Comparison of ENCODE assay signal across 23 mouse cellular contexts in genomic region chr12:111489261-111489865, GRCm38 (mm10). TPM values are rescaled to one million over a fixed set of nuclear protein-coding genes. Genes with fewer than 3 reads are reported as not detected.
DNase-seq lines count a peak whose midpoint lies in the region; ATAC-seq and TF ChIP-seq lines count a peak whose summit lies in the region.
"Had no signal": no experiment of that assay in that cellular context is flagged by ENCODE, and none has a peak within 500 bp of the region (broad histone marks: within the 10 kb centered on the region; RNA-seq: fewer than 3 reads in every experiment).

No protein-coding gene starts in this region.

- TF ChIP-seq CTCF in liver, postnatal 0 days (IDR thresholded peaks at IDR 0.05; ENCODE audit: low read depth), result no peak

- H3K9me3 ChIP-seq in liver, embryonic 13.5 days (replicated peaks), result no peaks in the 10 kb centered on the region
- no peaks in the 10 kb centered on the region for H3K9me3 ChIP-seq in liver, postnatal 0 days (ENCODE audit: low read length)
- no peaks in the 10 kb centered on the region for H3K9me3 ChIP-seq in kidney, embryonic 16.5 days (ENCODE audit: low read length)
- H3K9me3 ChIP-seq: embryonic facial prominence, embryonic 10.5 days; forebrain, embryonic 13.5 days; heart, embryonic 10.5 days; hindbrain, embryonic 12.5 days had no signal

- 59% methylated on average over 11 of the region's 11 CpGs for WGBS in liver, embryonic 13.5 days (ENCODE audit: insufficient replicate concordance)
- 62% methylated on average over 11 of the region's 11 CpGs for WGBS in liver, postnatal 0 days (ENCODE audit: insufficient replicate concordance)
- 44% methylated on average over 11 of the region's 11 CpGs for WGBS in kidney, embryonic 16.5 days

- no peak for DNase-seq in liver, embryonic 13.5 days
- no peak for DNase-seq in liver, postnatal 0 days
- peak; percentile 41 for DNase-seq in kidney, adult 9 months
- peak; percentile 39 for DNase-seq in kidney, postnatal 36 days
- no peak for DNase-seq in urinary bladder, adult 18-20 months (ENCODE audit: low spot score in 2 of 2)
- DNase-seq in lung, postnatal 10 days, result no peak
- DNase-seq in T-cell, adult 2 months (ENCODE audit: low spot score), result no peak
- DNase-seq: adrenal gland, adult 8-10 months; adrenal gland, postnatal 36 days; cerebellum, adult 2 months; cerebellum, postnatal 10 days; forebrain, postnatal 0 days; gastrocnemius, adult 2 months; gastrocnemius, postnatal 36 days; heart, adult 18-20 months; heart, postnatal 10 days; heart, postnatal 4 days had no signal

- ATAC-seq in liver, embryonic 13.5 days (ENCODE audit: low read depth), result 0 out of 2 replicates have a peak, but pooled peaks have one; percentile 44
- no peak for ATAC-seq in liver, postnatal 0 days
- peak; percentile 40; the same call in 1 of the 2 replicates for ATAC-seq in kidney, embryonic 16.5 days (ENCODE audit: low FRiP score, low TSS enrichment)
- ATAC-seq: forebrain, embryonic 13.5 days; forebrain, postnatal 0 days; Patski had no signal

- H3K27me3 ChIP-seq in liver, embryonic 13.5 days, result peaks cover 71% of the 10 kb centered on the region
- H3K27me3 ChIP-seq in liver, postnatal 0 days (ENCODE audit: insufficient read depth, low read length), result peaks cover 48% of the 10 kb centered on the region
- H3K27me3 ChIP-seq in kidney, embryonic 16.5 days (ENCODE audit: insufficient read depth, low read length), result no peaks in the 10 kb centered on the region; the same call in 1 of the 2 replicates
- H3K27me3 ChIP-seq: Patski had no signal

- no peaks in the 10 kb centered on the region for H3K36me3 ChIP-seq in liver, embryonic 13.5 days
- no peaks in the 10 kb centered on the region for H3K36me3 ChIP-seq in liver, postnatal 0 days (replicated peaks; ENCODE audit: insufficient read depth, low read length)
- no peaks in the 10 kb centered on the region for H3K36me3 ChIP-seq in kidney, embryonic 16.5 days (ENCODE audit: insufficient read depth, low read length)
- H3K36me3 ChIP-seq: embryonic facial prominence, embryonic 10.5 days; heart, embryonic 10.5 days; hindbrain, embryonic 12.5 days had no signal

- H3K27ac ChIP-seq in liver, embryonic 13.5 days, result no peak overlapping the region
- H3K27ac ChIP-seq in liver, postnatal 0 days (ENCODE audit: low read depth), result no peak overlapping the region
- peak overlapping the region; percentile 57 for H3K27ac ChIP-seq in kidney, embryonic 16.5 days (ENCODE audit: low read length)
- H3K27ac ChIP-seq: embryonic facial prominence, embryonic 10.5 days; forebrain, embryonic 13.5 days; gastrocnemius, adult 2 months; heart, embryonic 10.5 days; hindbrain, embryonic 12.5 days had no signal

- no peak overlapping the region for H3K4me3 ChIP-seq in liver, embryonic 13.5 days (replicated peaks)
- no peak overlapping the region for H3K4me3 ChIP-seq in liver, postnatal 0 days (ENCODE audit: low read depth, low read length)
- no peak overlapping the region for H3K4me3 ChIP-seq in kidney, embryonic 16.5 days (ENCODE audit: low read length)
- H3K4me3 ChIP-seq: embryonic facial prominence, embryonic 10.5 days; forebrain, embryonic 13.5 days; gastrocnemius, adult 2 months; heart, embryonic 10.5 days; hindbrain, embryonic 12.5 days had no signal

- no peak overlapping the region for H3K9ac ChIP-seq in liver, embryonic 13.5 days
- no peak overlapping the region for H3K9ac ChIP-seq in liver, postnatal 0 days (replicated peaks)
- no peak overlapping the region for H3K9ac ChIP-seq in kidney, embryonic 16.5 days (replicated peaks; ENCODE audit: low read length)
- H3K9ac ChIP-seq: forebrain, embryonic 13.5 days; forebrain, postnatal 0 days; hindbrain, embryonic 12.5 days had no signal

- no peak for TF ChIP-seq EP300 in liver, postnatal 0 days (IDR thresholded peaks at IDR 0.05; ENCODE audit: low read depth)

- peaks cover 18% of the 10 kb centered on the region for H3K4me1 ChIP-seq in liver, embryonic 13.5 days (replicated peaks)
- peaks cover 15% of the 10 kb centered on the region; the same call in 1 of the 2 replicates for H3K4me1 ChIP-seq in liver, postnatal 0 days (ENCODE audit: insufficient read depth)
- peaks cover 48% of the 10 kb centered on the region for H3K4me1 ChIP-seq in kidney, embryonic 16.5 days (ENCODE audit: insufficient read depth, low read length)

- H3K4me2 ChIP-seq in liver, embryonic 13.5 days, result no peak overlapping the region
- H3K4me2 ChIP-seq in liver, postnatal 0 days (ENCODE audit: low read depth, low read length), result no peak overlapping the region
- H3K4me2 ChIP-seq in kidney, embryonic 16.5 days (replicated peaks; ENCODE audit: low read depth, low read length), result peak overlapping the region; percentile 11; the same call in 1 of the 2 replicates
- H3K4me2 ChIP-seq: forebrain, embryonic 13.5 days; hindbrain, embryonic 12.5 days had no signal

RNA-seq across cellular contexts. Expression of gene Gm266, which starts 3.7 kb away (rescaled TPM):
- 0.76 and 1.0 TPM in 2 replicates for polyA plus RNA-seq in liver, embryonic 13.5 days (2015; fragmentation: Nextera tagmentation; extraction: Ambion mirVana)
- 0.49 and 0.54 TPM in 2 replicates for polyA plus RNA-seq in liver, postnatal 0 days (2015; fragmentation: Nextera tagmentation; extraction: Ambion mirVana)
- 78.6 and 84.8 TPM in 2 replicates for polyA plus RNA-seq in kidney, embryonic 16.5 days (2015; fragmentation: Nextera tagmentation; extraction: Ambion mirVana)

RNA-seq across cellular contexts. Expression of gene Tnfaip2, which starts 47.1 kb away (rescaled TPM):
- 92.1 and 96.6 TPM in 2 replicates for polyA plus RNA-seq in liver, embryonic 13.5 days (2015; fragmentation: Nextera tagmentation; extraction: Ambion mirVana)
- polyA plus RNA-seq in liver, postnatal 0 days (2015; fragmentation: Nextera tagmentation; extraction: Ambion mirVana), result 72.0 and 79.5 TPM in 2 replicates
- polyA plus RNA-seq in kidney, embryonic 16.5 days (2015; fragmentation: Nextera tagmentation; extraction: Ambion mirVana), result 21.7 and 24.3 TPM in 2 replicates

RNA-seq across cellular contexts. Expression of gene Eif5, which starts 48.5 kb away (rescaled TPM):
- polyA plus RNA-seq in liver, embryonic 13.5 days (2015; fragmentation: Nextera tagmentation; extraction: Ambion mirVana), result 677 and 738 TPM in 2 replicates
- polyA plus RNA-seq in liver, postnatal 0 days (2015; fragmentation: Nextera tagmentation; extraction: Ambion mirVana), result 520 and 559 TPM in 2 replicates
- polyA plus RNA-seq in kidney, embryonic 16.5 days (2015; fragmentation: Nextera tagmentation; extraction: Ambion mirVana), result 481 and 498 TPM in 2 replicates

Comparison
In these comparisons a context has a peak if more than half of its experiments do, and no peak if none do; other contexts are left out.
1. DNase-seq: peak in kidney, adult 9 months (single experiment) and kidney, postnatal 36 days (2 of 2); none in liver, embryonic 13.5 days (single experiment), liver, postnatal 0 days (single experiment), urinary bladder, adult 18-20 months (0 of 2), lung, postnatal 10 days (single experiment) and T-cell, adult 2 months (single experiment).
2. RNA of gene Gm266, which starts 3.7 kb away (polyA plus RNA-seq): 78.6 to 84.8 TPM in kidney, embryonic 16.5 days; 0.76 to 1.0 TPM in liver, embryonic 13.5 days and 0.49 to 0.54 TPM in liver, postnatal 0 days; every median in the first group is over 10 times any median in the second.